Mouse (Mus musculus) adrenal gland, postnatal 25 days (tissue): ENCODE measurements at regions not wholly inside any gene's neighbourhood (a gene's known extent, or its start where the extent isn't known, plus 50 kb on each side); places are given as distances from the start of the nearest gene placed in this dataset.
A peak's percentile ranks its signal among the peaks of the same experiment; 100 is the strongest.
"Not testable (repeated sequence)": the region's sequence is repeated elsewhere in the genome, so short reads cannot be mapped to it uniquely, and the experiment has no call there.

Source experiments
- DNase-seq: peaks from one replicate; pipeline ENCODE4 v3.0.0; 2021; ENCODE audit warnings: mixed read lengths

DNA sequence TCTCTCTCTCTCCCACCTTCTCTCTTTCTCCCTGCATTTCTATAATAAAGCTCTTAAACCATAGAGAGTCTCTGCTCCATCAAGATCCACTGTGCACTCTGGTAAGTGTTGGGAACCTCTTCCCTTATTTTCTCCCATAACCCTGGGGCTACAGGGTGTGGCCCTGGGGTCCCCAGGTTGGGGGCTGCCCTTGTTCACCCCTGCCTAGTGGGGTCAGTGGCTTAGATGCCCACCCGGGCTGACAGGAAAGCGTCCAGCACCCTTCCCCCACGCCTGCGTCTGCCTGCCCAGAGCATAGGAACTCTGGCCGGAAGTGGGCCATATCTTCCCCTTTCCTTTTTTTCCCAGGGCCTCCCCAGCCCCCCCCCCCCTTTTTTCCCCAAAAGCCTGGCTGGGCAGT, 534.0 kb downstream of the Hdgfl1 start:
- no peak for DNase-seq

GRCm38 (mm10) chr13:26234703-26235102, 535.3 kb downstream of the Hdgfl1 start:
- no peak for DNase-seq

DNA sequence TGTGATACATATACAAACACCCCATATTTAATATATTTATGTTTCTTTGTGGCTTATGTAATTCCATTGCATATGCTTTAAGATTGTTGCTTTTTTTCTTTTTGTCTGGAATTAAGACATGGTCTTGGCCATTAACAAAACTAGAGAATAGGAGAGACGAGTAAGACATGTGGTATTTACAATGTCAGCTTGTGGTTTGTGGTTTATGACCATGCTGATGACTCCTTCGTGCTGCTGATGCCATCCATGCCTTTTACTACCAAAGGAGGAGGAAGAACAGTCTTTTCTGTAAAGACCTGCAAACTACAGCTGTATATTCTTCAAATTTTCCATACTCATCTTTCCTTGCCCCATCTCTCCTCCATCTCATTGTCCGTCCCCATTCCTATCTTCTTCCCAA, 552.7 kb downstream of the Hdgfl1 start:
- DNase-seq = no peak

DNA sequence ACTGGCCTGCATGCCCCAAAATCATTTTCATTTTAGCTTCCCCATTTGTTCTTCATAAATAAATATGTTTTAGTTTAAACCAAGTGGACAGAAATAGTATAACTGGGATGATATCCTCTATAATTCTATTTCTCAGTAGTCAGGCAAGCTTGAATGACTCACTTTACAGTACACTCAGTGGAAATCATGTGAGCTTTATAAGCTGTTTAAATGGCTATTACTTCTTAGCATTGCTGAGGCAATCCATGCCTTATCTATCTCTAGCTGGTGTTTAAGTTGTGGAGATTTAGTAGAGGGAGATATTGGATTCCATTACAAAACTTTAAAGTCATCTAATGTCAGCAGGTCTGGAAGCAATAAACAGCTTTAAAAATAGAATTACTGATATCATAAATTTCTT, 553.4 kb downstream of the Hdgfl1 start:
- no peak for DNase-seq

DNA sequence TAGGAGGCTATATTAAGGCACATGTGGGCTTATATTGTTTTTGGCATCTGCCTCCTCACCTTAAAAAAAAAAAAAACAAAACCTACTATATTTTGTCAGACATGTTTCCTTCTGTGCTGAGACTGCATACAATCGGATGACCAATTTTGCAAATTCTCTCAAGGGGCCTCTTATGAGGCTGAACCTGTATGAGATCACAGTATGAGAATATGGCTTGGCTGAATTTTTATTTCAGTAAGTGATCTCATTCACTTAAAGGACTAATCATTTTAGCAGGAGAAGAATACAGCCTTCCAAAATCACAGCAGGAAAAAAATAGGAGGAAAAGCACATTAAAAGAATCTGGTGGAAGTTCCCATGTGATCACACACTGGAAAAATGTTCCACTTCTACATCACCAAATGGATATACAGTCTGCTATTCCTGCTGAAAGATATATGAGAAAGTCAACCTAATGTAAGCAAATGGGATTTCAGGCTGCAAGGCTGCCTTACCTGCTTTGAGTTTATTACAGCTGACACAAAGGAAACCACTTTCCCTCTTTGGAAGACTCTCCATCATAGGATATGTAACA, 564.3 kb downstream of the Hdgfl1 start:
- no peak for DNase-seq

GRCm38 (mm10) chr13:26194646-26195045, 575.3 kb downstream of the Hdgfl1 start:
- DNase-seq = no peak

- no peak for DNase-seq
Measured at GRCm38 (mm10) chr13:26183879-26184278, 586.1 kb downstream of the Hdgfl1 start.

- no peak for DNase-seq
Measured at GRCm38 (mm10) chr13:26171891-26172482, 598.0 kb downstream of the Hdgfl1 start.

DNA sequence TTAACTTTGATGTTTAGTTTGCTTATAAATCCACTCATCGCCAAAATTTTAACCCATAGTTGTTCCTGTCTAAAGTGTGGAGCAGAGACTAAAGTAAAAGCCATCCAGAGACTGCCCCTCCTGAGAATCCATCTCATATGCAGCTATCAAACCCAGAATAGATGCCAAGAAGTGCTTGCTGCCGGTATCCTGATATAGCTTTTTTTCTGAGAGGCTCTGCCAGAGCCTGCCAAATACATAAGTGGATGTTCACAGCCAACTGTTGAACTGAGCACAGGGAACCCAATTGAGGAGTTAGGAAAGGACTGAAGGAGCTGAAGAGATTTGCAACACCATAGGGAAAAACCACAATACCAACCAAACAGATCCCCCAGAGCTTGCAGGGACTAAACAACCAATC, 600.3 kb downstream of the Hdgfl1 start:
- no peak for DNase-seq

DNA sequence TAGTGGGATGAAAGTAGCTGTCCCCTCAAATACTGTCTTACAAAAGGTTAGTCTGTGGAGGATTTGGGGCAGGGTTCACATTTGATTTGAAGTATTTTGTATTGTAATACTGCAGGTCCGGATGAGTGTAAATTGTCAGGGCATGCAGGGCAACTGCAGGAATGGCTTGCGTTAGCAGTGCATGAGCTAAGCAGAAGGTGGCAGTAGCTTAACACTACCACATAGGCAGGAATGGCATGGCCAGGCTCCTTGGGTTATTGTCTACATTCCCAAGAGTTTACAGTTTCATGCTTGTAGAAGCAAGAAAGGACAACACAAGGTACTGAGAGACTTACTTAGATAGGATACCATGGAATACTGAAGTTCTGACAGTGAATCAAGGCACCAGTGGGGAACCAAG, 611.3 kb downstream of the Hdgfl1 start:
- DNase-seq = no peak

GRCm38 (mm10) chr13:26154701-26155471, 615.1 kb downstream of the Hdgfl1 start:
- peak; percentile 3 for DNase-seq

DNA sequence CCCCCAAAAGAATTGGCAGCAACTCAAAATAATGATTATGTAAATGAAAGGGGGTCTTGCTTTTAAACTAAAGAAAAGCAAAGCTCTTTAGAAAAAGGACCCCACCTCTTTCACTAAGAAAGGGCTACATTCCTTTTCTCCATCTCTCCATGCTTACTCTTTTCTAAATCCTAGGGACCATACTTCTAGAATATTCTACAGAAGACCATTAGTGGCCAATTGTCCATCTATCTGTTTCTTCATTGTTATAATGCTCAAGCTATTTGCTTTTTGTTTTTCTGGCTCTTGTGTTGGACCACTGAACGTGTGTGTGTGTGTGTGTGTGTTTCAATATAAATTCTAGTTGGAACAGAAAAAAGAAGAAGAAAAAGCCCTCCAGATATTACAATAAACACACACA, 615.7 kb downstream of the Hdgfl1 start:
- DNase-seq = no peak

DNA sequence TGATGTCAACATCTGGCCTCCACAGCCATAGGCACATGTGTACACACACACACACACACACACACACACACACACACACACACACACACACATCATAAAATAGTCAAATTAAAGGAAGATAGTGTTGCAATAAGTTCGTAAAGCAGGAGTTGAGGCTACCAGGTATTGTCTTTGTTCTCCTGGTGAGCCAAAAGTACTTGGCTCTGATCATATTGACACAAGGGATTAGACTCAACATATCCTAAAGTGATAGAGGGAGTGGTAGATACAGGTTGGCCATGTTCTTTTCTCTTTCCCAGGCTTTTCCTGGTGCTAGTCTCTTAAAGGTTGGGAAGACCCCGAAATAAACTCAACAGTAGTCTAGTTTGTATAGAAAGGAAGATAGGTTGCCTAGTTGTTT, 616.9 kb downstream of the Hdgfl1 start:
- DNase-seq = no peak

GRCm38 (mm10) chr13:26150426-26150825, 619.5 kb downstream of the Hdgfl1 start:
- DNase-seq = no peak

DNA sequence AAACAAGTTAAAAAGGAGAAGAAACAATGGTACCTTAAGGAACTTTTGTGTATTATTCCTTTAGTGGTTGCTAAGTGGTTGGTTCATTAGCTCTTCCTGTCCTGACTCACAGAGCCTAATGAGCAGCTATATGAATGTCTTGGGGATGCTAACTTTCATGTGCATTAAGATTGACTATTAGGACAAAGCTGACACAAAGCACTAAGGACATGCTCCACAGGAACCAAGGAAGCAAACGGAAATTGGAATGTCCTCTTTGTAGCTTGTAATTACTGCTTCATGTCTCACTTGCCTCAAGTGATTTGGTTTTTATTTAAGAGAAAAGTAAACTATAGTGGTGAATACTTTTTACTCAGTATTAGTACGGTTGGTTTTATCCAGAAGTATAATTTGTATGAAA, 627.2 kb downstream of the Hdgfl1 start:
- DNase-seq = no peak

- DNase-seq = no peak
Measured at GRCm38 (mm10) chr13:26119363-26119762, 650.6 kb downstream of the Hdgfl1 start.

DNA sequence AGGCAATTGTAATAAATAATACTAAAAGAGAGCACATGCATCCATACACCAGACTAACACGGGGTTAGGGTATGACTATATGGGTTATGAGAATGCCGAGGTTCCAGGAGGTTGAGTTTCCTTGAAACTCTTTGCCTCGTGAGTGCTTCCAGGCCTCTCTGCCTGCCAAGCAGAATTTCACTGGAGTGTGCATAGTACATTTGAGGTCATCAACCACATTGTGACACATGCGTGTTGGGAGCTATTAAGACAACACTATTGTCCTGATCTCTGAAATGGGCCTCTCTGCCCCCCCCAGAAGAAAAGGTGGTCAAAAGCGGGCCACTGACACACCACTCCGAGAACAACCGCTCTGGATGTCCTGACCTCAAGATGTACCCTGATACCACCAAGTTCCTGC, 655.8 kb downstream of the Hdgfl1 start:
- DNase-seq = no peak

DNA sequence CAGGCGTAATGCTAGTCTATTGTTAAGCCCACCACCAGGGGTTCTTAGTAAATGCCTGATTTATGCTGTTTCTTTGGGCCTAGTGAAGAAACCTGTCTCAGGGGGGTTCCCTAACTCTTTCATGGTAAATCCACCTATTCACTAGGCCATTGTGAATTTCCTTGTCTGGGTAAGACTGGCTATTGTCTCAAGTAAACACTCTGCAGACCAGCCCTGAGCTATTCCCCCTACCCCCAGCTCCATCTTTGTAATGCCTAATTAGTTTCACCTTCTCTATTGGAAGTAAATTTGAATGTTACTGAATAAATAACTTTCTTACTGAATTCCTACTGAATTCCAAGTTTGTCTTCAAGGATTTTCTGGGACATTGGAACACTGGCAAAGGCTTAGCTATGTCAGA, 656.2 kb downstream of the Hdgfl1 start:
- not testable (repeated sequence) for DNase-seq

DNA sequence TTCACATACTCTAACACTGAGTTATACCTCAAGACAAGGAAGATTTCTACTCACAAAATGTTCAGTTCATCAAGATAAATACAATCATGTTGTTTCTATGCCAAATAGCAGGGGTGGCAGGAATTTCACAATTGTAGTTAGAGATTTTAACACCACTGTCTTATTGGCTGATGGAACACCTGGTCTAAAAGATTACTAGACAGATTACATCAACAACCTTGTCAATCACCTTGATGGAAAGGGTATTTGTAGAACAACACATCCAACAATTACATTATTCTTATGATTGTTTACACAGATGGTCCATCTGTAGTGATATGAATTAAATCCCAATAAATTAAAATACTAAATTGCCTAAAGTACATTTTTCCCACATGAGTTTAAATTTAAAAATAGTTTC, 657.4 kb downstream of the Hdgfl1 start:
- no peak for DNase-seq

GRCm38 (mm10) chr13:26109013-26109412, 661.0 kb downstream of the Hdgfl1 start:
- DNase-seq = no peak

- DNase-seq = no peak
Measured at GRCm38 (mm10) chr13:26088727-26089126, 681.2 kb downstream of the Hdgfl1 start.

GRCm38 (mm10) chr13:26080814-26081213, 689.2 kb downstream of the Hdgfl1 start:
- no peak for DNase-seq

DNA sequence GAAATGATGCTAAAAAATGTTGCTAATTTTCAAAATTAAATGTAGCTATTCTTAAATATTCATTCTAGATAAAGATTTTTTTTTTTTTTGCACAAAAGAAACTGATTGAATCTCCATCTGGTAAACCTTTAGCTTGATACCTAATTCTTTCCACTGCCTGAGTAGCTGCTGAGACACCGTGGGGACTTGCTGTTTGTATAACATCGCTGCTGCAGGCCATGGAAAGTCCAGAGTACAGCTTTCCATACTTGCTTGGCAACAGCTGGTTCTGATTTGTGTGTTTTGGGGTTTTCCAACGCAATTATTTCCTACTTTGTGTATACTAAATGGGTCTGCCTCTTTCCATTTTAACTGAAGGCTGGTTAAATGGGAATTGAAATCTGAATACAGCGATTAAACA, 689.7 kb downstream of the Hdgfl1 start:
- DNase-seq = no peak

GRCm38 (mm10) chr13:26079362-26079761, 690.6 kb downstream of the Hdgfl1 start:
- DNase-seq = no peak
